Mouse (Mus musculus) CH12F3 (cell line): ENCODE results near the gene Usmg5.
"Not testable (repeated sequence)": the region's sequence is repeated elsewhere in the genome, so short reads cannot be mapped to it uniquely, and the experiment has no call there.

ENCODE experiments used
- in situ Hi-C: fragments of 300-500 bp; cut with MboI; formaldehyde crosslinking; loops from 2 replicates; pipeline ENCODE4 v1.14.3; 2020; ENCODE audit warnings: low sequenced_read_pairs

Usmg5 gene

GRCm38 (mm10) chr19:47090550-47091156 is at the start of gene Usmg5, which contains the start of gene Pdcd11:
Usmg5 (minus strand) TSS chr19:47090647.
Pdcd11 (plus strand) TSS chr19:47090768.
- in situ Hi-C loops: no loop called here

GRCm38 (mm10) chr19:47139611-47140010 is 49.2 kb upstream of the Usmg5 start:
- in situ Hi-C loops: not testable (repeated sequence)

- in situ Hi-C loops: no loop called here
Observed at GRCm38 (mm10) chr19:47137771-47138421, 47.4 kb upstream of the Usmg5 start, which contains the start of gene Calhm2. Calhm2 (minus strand) TSS chr19:47138294.

GRCm38 (mm10) chr19:47137051-47137581 is 46.7 kb upstream of the Usmg5 start:
- in situ Hi-C loops: no loop called here

GRCm38 (mm10) chr19:47136170-47136569 is 45.7 kb upstream of the Usmg5 start:
- in situ Hi-C loops: no loop called here

GRCm38 (mm10) chr19:47135568-47135967 is 45.1 kb upstream of the Usmg5 start:
- in situ Hi-C loops: no loop called here

GRCm38 (mm10) chr19:47133161-47133560 is 42.7 kb upstream of the Usmg5 start:
- in situ Hi-C loops: no loop called here

GRCm38 (mm10) chr19:47130551-47131125 is 40.2 kb upstream of the Usmg5 start:
- in situ Hi-C loops: no loop called here

GRCm38 (mm10) chr19:47128835-47129234 is 38.4 kb upstream of the Usmg5 start:
- in situ Hi-C loops: no loop called here

- in situ Hi-C loops: no loop called here
Observed at GRCm38 (mm10) chr19:47128164-47128563, 37.7 kb upstream of the Usmg5 start.

GRCm38 (mm10) chr19:47122802-47123201 is 32.4 kb upstream of the Usmg5 start:
- in situ Hi-C loops: no loop called here

- in situ Hi-C loops: no loop called here
Observed at GRCm38 (mm10) chr19:47121054-47121453, 30.6 kb upstream of the Usmg5 start.

GRCm38 (mm10) chr19:47118634-47119033 is 28.2 kb upstream of the Usmg5 start:
- in situ Hi-C loops: no loop called here

- in situ Hi-C loops: no loop called here
Observed at GRCm38 (mm10) chr19:47104641-47105271, 14.3 kb upstream of the Usmg5 start.

GRCm38 (mm10) chr19:47101080-47101479 is 10.6 kb upstream of the Usmg5 start:
- in situ Hi-C loops: no loop called here

GRCm38 (mm10) chr19:47089718-47090525 is 525 bp downstream of the Usmg5 start:
- in situ Hi-C loops: no loop called here

- in situ Hi-C loops: no loop called here
Observed at GRCm38 (mm10) chr19:47088226-47088625, 2.2 kb downstream of the Usmg5 start.

- in situ Hi-C loops: no loop called here
Observed at GRCm38 (mm10) chr19:47067924-47068611, 22.4 kb downstream of the Usmg5 start.

GRCm38 (mm10) chr19:47067096-47067882 is 23.2 kb downstream of the Usmg5 start, which contains the start of gene Taf5:
Taf5 (plus strand) TSS chr19:47067746.
- in situ Hi-C loops: no loop called here
